Mouse (Mus musculus): Measurements from ENCODE around the gene Vps52.
"Not testable (repeated sequence)": the region's sequence is repeated elsewhere in the genome, so short reads cannot be mapped to it uniquely, and the experiment has no call there.

Vps52 gene

GRCm38 (mm10) chr17:33999341-34000149, 43.9 kb downstream of the Vps52 start:
- DNase-seq (ENCODE audit: inconsistent age in 2 of 2, low spot score in 1 of 2) = peak; percentile 45 to 75

GRCm38 (mm10) chr17:34000150-34000537, 44.5 kb downstream of the Vps52 start, which contains the start of gene H2-K1:
Gene H2-K1, minus strand, starts transcription at chr17:34000347.
- DNase-seq (ENCODE audit: inconsistent age in 2 of 2, low spot score in 1 of 2) = peak; percentile 95 to 98

GRCm38 (mm10) chr17:34000796-34001195, 45.2 kb downstream of the Vps52 start:
- DNase-seq (ENCODE audit: inconsistent age in 2 of 2, low spot score in 1 of 2) = not testable (repeated sequence)

GRCm38 (mm10) chr17:34003426-34003825, 47.8 kb downstream of the Vps52 start:
- DNase-seq (ENCODE audit: inconsistent age in 2 of 2, low spot score in 1 of 2) = peak; percentile 27 to 76

- DNase-seq (ENCODE audit: inconsistent age in 2 of 2, low spot score in 1 of 2) = no peak
Observed at GRCm38 (mm10) chr17:34006570-34006969, 51.0 kb downstream of the Vps52 start.

- no peak for DNase-seq (ENCODE audit: inconsistent age in 2 of 2, low spot score in 1 of 2)
Observed at GRCm38 (mm10) chr17:34010156-34010555, 54.5 kb downstream of the Vps52 start.

GRCm38 (mm10) chr17:34013436-34013835, 57.8 kb downstream of the Vps52 start:
- no peak for DNase-seq (ENCODE audit: inconsistent age in 2 of 2, low spot score in 1 of 2)
